Mouse (Mus musculus) bone marrow macrophage, adult 2 months (primary cell): ENCODE results near the gene Fbxo9.

Experiments
- CTCF ChIP-seq: IDR thresholded peaks from 2 replicates; pipeline ENCODE4 v1.5.1; 2012; ENCODE audit warnings: low read depth, mild to moderate bottlenecking, low read length, moderate library complexity
- POLR2A ChIP-seq: IDR thresholded peaks from 2 replicates; pipeline ENCODE4 v1.6.1; 2012; ENCODE audit warnings: mild to moderate bottlenecking, low read depth, low read length, borderline replicate concordance

GRCm38 (mm10) chr9:78081835-78082234 is 27.0 kb downstream of the Fbxo9 start:
- TF ChIP-seq CTCF (no peak), POLR2A (no peak)
